Mouse (Mus musculus) layer of hippocampus, adult 9-11 months (tissue): ENCODE data around the gene Cdc42ep1.

ENCODE experiments used
- DNase-seq: peaks from one replicate; pipeline ENCODE4 v3.0.0; 2022

Gene Cdc42ep1

DNA sequence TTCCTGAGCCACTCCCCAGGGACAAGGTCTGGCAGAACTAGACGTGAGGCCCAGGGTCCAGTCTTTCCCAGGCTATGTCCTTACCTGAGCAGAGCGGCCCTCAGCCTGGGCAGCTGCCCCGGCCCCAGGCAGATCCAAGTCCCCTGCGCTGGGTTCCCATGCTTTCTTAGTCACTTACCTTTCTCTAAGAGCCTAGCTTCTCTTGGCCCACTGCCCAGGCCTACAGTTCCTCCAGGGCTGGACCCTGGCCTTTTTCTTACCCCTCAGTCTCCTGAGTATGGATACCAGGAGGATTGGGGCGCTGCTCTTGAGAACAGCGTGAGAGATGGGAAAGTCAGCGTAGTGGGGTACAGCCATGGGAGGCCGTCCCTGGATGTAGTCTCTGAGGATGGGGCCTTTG, 38.0 kb downstream of the Cdc42ep1 start:
- DNase-seq, result no peak

DNA sequence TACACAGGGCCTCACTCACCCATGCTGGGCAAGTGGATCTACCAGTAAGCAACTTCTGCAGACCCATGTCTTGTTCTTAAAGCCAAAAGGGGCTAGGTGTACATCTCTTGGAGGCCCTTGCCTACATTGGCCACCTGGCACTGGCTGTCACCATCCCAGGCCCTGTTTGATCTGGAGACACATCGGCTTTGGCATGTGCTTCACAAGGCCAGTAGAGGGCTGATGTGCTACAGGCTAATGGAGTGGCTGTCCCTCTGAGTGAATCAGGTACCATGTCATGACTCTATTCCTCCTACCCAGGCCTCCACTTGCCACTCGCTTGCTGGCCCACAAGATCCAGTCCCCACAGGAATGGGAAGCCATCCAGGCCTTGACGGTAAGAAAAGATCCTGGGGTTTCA, 39.4 kb downstream of the Cdc42ep1 start:
- no peak for DNase-seq

DNA sequence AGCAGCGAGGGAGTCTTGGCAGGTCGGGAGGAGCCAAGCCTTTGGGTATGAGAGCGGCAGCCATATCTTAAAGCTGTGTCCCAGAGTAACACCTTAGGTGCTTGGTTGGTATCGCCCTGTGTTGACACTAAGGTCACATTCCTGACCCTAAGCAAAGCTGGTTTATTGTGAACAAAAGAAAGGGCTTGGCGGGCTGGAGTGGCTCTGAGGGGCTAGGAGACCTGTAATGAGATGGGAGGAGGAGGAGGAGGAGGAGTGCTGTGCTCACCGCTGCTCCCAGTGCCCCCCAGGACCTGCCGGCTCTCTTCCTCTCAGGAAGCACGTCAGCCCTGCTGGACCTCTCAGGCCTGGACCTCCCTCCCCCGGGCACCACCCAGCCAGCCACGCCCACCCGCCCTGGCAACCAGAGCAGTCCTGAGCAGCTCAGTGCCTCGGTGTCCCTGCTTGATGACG, 47.0 kb downstream of the Cdc42ep1 start:
- no peak for DNase-seq

DNA sequence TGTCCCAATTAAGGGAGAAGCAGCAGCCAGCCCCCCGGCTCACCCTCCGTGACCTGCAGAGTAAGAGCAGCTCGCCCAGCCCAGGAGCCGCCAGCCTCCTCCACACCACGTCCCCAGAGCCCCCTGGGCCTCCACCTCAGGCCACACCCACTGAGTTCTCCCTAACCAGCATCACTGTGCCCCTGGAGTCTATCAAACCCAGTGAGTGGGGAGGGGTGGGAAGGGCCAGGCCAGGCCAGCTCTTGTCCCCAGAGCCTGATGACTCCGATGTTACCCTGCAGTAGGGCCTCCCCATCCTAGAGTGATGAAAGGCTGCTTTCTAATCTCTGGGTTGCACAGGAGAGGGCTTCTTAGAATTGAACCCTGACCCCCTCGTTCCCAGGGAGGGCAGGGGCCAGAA, 50.0 kb downstream of the Cdc42ep1 start:
- no peak for DNase-seq

DNA sequence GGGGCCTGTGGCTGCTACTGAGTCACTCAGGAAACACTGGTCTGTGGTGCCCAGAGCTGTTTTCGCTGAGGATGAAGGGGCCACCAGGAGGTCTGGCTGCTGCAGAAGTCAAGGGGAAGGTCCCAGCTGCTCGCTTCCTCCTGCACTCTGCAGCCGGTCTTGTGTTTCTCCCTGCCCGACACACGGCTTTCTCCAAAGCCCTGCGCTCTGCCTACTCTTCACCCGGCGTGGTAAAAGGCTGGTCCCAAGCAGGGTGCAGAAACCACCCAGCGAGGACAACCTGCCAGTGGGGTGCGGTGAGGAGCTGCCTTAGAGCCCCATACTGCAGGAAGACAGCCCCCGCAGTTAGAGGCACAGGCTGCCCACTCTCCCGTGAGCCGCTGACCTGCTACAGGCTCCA, 52.3 kb downstream of the Cdc42ep1 start:
- DNase-seq, result no peak

DNA sequence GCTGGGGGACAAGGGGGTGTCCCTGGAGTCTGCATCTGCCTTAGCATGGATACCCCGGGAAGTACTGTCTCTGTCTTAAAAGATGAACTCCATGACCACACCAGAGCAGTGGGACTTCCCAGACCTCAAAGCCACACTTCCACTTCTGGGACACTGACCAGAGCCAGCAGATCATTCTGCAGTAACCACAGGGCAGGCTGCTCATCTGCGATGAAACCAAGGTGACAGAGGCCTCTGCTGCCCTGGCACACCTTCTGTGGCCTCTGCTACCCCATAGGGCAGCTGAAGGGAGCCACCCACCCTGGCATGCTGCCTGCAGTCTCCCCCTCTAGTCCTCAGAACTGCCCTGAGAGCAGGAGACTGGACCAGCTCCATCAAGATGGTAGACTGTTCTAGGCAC, 53.3 kb downstream of the Cdc42ep1 start:
- DNase-seq, result no peak

DNA sequence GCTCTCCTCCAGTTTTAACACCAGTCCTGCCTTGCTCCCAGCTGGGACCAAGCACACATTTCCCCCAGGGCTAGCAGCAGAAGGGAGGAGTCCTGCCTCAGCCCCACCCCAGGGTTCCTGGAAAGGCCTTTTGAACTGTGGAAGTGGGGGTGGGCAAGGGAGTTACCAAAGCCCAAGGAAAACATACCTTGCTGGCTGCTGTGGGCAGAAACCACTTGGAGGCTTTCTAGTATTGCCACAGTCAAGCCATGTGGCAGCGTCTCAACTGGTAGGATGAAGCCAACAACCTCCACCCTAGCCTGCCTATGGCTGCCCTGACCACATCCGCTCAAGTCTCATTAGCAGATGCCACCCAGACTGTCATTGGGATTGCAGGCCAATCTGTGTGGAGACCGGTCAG, 53.7 kb downstream of the Cdc42ep1 start:
- no peak for DNase-seq

DNA sequence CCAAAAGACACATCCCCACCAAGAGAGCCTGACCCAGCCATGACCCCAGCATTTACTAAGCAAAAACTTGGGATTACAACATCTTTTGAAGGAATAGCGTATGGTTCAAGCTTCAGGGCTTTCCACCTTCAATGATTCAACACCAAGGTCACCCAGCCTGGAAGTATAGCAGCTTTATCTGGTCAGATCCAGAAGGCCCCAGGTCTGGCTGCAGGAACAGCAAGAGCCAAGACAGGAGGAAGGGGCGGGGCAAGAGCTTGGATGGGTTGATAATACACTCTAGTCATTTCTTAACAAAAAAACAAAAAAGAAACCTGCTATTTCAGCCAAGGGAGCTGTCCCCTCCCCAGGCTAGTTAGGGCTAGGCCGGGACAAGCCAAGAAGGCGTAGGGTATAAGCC, 55.1 kb downstream of the Cdc42ep1 start:
- DNase-seq, result no peak

DNA sequence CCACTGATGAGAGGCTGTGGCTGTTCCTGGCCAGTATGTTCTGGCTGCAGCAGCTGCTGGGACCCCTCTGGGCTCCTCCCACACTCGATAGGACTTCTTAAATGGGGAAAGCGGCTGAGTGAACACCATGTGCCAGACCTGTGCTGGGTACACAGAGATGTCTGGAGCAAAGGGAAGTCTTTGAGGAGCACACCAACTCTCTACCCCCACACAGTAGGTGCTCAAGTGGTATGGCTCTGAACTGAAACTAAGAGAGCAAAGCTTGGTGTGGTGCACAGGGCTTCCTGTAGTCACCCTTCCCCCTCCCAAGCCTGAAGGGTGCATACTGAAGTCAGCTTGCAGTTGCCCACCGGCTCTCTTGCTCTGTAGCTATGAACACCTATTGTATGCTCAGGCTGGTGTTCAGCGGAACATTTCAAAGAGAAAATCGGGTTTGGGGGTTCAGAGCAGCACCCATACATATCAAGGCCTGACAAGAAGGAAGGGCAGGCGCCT, 56.1 kb downstream of the Cdc42ep1 start:
- DNase-seq, result no peak

DNA sequence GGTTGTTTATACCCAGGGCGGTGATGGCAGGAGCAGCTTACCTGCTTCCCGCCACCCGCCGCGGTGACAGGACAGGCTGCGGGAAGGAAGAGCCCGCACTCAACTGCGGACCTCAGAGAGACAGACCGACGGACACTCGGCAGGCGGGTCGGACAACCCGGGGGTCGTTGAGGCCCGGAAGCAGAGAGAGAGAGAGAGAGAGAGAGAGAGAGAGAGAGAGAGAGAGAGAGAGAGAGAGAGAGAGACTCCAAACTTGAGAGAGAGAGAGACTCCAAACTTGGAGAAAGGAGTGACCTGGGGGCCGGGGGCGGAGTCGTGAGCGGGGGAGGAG, 57.0 kb downstream of the Cdc42ep1 start, which contains the start of gene Gm49510:
TSS of gene Gm49510 (plus strand) at position 259 of the 331 bp plus-strand sequence.
- no peak for DNase-seq

DNA sequence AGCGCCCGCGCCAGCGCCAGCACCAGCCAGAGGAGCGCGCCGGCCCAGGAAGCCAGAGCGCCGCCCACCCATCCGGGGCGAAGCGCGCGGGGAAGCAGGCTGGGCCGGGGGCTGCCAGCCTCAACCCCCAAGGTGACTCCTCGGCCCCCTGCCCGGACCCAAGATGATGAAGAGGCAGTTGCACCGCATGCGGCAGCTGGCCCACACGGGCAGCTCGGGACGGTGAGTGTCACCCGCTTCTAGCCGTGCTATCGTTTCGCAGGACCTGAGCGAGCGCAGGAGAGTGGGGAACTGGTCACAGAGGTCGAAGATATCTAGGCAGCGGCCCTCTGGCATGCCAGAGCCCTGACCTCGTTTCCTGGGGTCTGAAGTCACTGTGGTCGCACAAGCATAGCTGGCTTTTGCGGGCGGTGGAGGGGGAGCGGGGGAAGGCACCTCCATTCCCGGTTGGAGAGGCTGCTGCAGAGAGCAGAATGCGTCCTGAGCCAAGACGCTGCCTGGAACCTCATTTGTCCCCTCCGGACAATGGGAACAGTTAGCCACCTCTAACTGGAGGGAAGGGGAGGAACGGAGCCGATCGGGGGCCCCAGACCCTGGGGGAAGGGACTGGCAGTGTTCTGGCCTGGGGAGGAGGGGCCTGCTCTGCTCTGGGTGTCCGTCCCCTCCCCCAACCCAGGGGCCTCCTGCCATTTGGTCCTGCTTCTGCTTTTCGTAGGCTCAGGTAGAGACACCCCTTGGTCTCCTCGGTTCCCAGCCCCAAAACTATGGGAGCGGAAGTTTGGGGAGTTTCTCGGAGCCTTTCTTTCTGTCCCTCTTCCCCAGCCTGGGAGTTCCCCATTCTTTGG, 57.5 kb downstream of the Cdc42ep1 start, which contains the start of gene Sh3bp1:
TSS of gene Sh3bp1 (plus strand) at position 29 of the 845 bp plus-strand sequence.
- DNase-seq, result no peak
